In genomic region chr7:142284023-142284591, GRCm38 (mm10) we compare ENCODE assay signal across 8 mouse cellular contexts. TPM values are rescaled to one million over a fixed set of nuclear protein-coding genes. Genes with fewer than 3 reads are reported as not detected.
A peak's percentile ranks its signal among the peaks of the same experiment; 100 is the strongest.
DNase-seq lines count a peak whose midpoint lies in the region; ATAC-seq and TF ChIP-seq lines count a peak whose summit lies in the region.

No protein-coding gene starts in this region.

- TF ChIP-seq POLR2A in kidney, adult 2 months (IDR thresholded peaks at IDR 0.05; ENCODE audit: low read depth, low read length) = no peak

- H3K9ac ChIP-seq in embryonic facial prominence, embryonic 12.5 days = peak overlapping the region; percentile 61
- peak overlapping the region; percentile 34 for H3K9ac ChIP-seq in midbrain, postnatal 0 days (replicated peaks; ENCODE audit: low read length, poor library complexity, severe bottlenecking)

- peak overlapping the region; percentile 90 for H3K27ac ChIP-seq in embryonic facial prominence, embryonic 12.5 days
- 0 out of 2 replicates have a peak overlapping the region, but pooled peaks have one; percentile 40 for H3K27ac ChIP-seq in kidney, adult 2 months (ENCODE audit: insufficient read depth, low read depth, low read length)
- no peak overlapping the region for H3K27ac ChIP-seq in midbrain, postnatal 0 days (ENCODE audit: low read depth, low read length)

- H3K4me2 ChIP-seq in embryonic facial prominence, embryonic 12.5 days (replicated peaks) = peak overlapping the region; percentile 59
- H3K4me2 ChIP-seq in midbrain, postnatal 0 days (ENCODE audit: low read depth, low read length, poor library complexity, severe bottlenecking) = peak overlapping the region; percentile 70

- H3K36me3 ChIP-seq in embryonic facial prominence, embryonic 12.5 days = no peaks in the 10 kb centered on the region
- no peaks in the 10 kb centered on the region for H3K36me3 ChIP-seq in kidney, adult 2 months (ENCODE audit: control insufficient read depth, insufficient read depth, low read length)
- H3K36me3 ChIP-seq in midbrain, postnatal 0 days (ENCODE audit: insufficient read depth, low read length) = no peaks in the 10 kb centered on the region

- peak; percentile 22; the same call in 1 of the 2 replicates for TF ChIP-seq CTCF in kidney, adult 2 months (conservative IDR thresholded peaks at IDR 0.05; ENCODE audit: insufficient read depth, insufficient read length, low read depth, low read length)
- peak; percentile 37 for TF ChIP-seq CTCF in midbrain, postnatal 0 days (IDR thresholded peaks at IDR 0.05)

- under 1% methylated on average over 38 of the region's 38 CpGs for WGBS in embryonic facial prominence, embryonic 12.5 days
- WGBS in kidney, adult 2 months = under 1% methylated on average over 38 of the region's 38 CpGs
- WGBS in midbrain, postnatal 0 days = under 1% methylated on average over 38 of the region's 38 CpGs

- 0 out of 2 replicates have a peak, but pooled peaks cover 12% of the 10 kb centered on the region for H3K27me3 ChIP-seq in embryonic facial prominence, embryonic 12.5 days
- no peaks in the 10 kb centered on the region for H3K27me3 ChIP-seq in kidney, adult 2 months (replicated peaks; ENCODE audit: control insufficient read depth, insufficient read depth, low read length)
- H3K27me3 ChIP-seq in midbrain, postnatal 0 days (ENCODE audit: insufficient read depth, low read length) = no peaks in the 10 kb centered on the region

- H3K9me3 ChIP-seq in embryonic facial prominence, embryonic 12.5 days = no peaks in the 10 kb centered on the region
- H3K9me3 ChIP-seq in midbrain, postnatal 0 days (ENCODE audit: low read length) = no peaks in the 10 kb centered on the region

- H3K4me3 ChIP-seq in embryonic facial prominence, embryonic 12.5 days = peak overlapping the region; percentile 52
- H3K4me3 ChIP-seq in kidney, adult 2 months (ENCODE audit: insufficient read depth, low read depth, low read length) = peak overlapping the region; percentile 56
- peak overlapping the region; percentile 56 for H3K4me3 ChIP-seq in midbrain, postnatal 0 days (ENCODE audit: low read depth, low read length)

- ATAC-seq in embryonic facial prominence, embryonic 12.5 days (ENCODE audit: insufficient number of reproducible peaks, insufficient read depth, low FRiP score, low TSS enrichment) = peak; percentile 80; the same call in 1 of the 2 replicates
- ATAC-seq in midbrain, postnatal 0 days (ENCODE audit: low FRiP score) = peak; percentile 62; the same call in 1 of the 2 replicates

- peaks cover 6% of the 10 kb centered on the region; the same call in 1 of the 2 replicates for H3K4me1 ChIP-seq in embryonic facial prominence, embryonic 12.5 days
- no peaks in the 10 kb centered on the region for H3K4me1 ChIP-seq in kidney, adult 2 months (ENCODE audit: control insufficient read depth, insufficient read depth, low read length)
- H3K4me1 ChIP-seq in midbrain, postnatal 0 days (ENCODE audit: insufficient read depth, low read length) = no peaks in the 10 kb centered on the region

- peak; percentile 68 to 69 for DNase-seq in B cell, adult 2 months
- DNase-seq in adrenal gland, postnatal 25 days = peak; percentile 48
- peak; percentile 55 for DNase-seq in heart, adult 8-10 months (ENCODE audit: low spot score)
- DNase-seq in kidney, adult 2 months = peak; percentile 57
- peak; percentile 46 for DNase-seq in liver
- peak; percentile 63 for DNase-seq in midbrain, postnatal 0 days (ENCODE audit: low spot score)
- peak; percentile 43 to 49 for DNase-seq in spleen, postnatal 36 days (ENCODE audit: low spot score in 2 of 2)

RNA-seq across cellular contexts. Expression of gene Gm4559, which starts 9.9 kb away (rescaled TPM):
- not detected in 2 replicates for total RNA-seq in adrenal gland, postnatal 25 days (2021)
- polyA plus RNA-seq in embryonic facial prominence, embryonic 12.5 days (2016; fragmentation: Nextera tagmentation; extraction: Ambion mirVana) = not detected in 2 replicates
- not detected for total RNA-seq in heart, adult 8-10 months (2022)
- not detected in 2 replicates for polyA plus RNA-seq in kidney, adult 2 months (2012; rRNA removed)
- not detected in 2 replicates for total RNA-seq in midbrain, postnatal 0 days (2014; rRNA removed)
- not detected in 2 replicates for polyA plus RNA-seq in midbrain, postnatal 0 days (2015; fragmentation: Nextera tagmentation; extraction: Ambion mirVana)

RNA-seq across cellular contexts. Expression of gene Krtap5-1, which starts 12.8 kb away (rescaled TPM):
- total RNA-seq in adrenal gland, postnatal 25 days (2021) = not detected in 2 replicates
- polyA plus RNA-seq in embryonic facial prominence, embryonic 12.5 days (2016; fragmentation: Nextera tagmentation; extraction: Ambion mirVana) = not detected in 2 replicates
- total RNA-seq in heart, adult 8-10 months (2022) = not detected
- polyA plus RNA-seq in kidney, adult 2 months (2012; rRNA removed) = not detected in 2 replicates
- not detected in 2 replicates for total RNA-seq in midbrain, postnatal 0 days (2014; rRNA removed)
- not detected in 2 replicates for polyA plus RNA-seq in midbrain, postnatal 0 days (2015; fragmentation: Nextera tagmentation; extraction: Ambion mirVana)

RNA-seq across cellular contexts. Expression of gene Krtap5-4, which starts 19.2 kb away (rescaled TPM):
- not detected in 2 replicates for total RNA-seq in adrenal gland, postnatal 25 days (2021)
- not detected in 2 replicates for polyA plus RNA-seq in embryonic facial prominence, embryonic 12.5 days (2016; fragmentation: Nextera tagmentation; extraction: Ambion mirVana)
- total RNA-seq in heart, adult 8-10 months (2022) = not detected
- not detected in 2 replicates for polyA plus RNA-seq in kidney, adult 2 months (2012; rRNA removed)
- not detected in 2 replicates for total RNA-seq in midbrain, postnatal 0 days (2014; rRNA removed)
- polyA plus RNA-seq in midbrain, postnatal 0 days (2015; fragmentation: Nextera tagmentation; extraction: Ambion mirVana) = not detected in 2 replicates

RNA-seq across cellular contexts. Expression of gene Gm2431, which starts 26.0 kb away (rescaled TPM):
- total RNA-seq in adrenal gland, postnatal 25 days (2021) = not detected in 2 replicates
- not detected in 2 replicates for polyA plus RNA-seq in embryonic facial prominence, embryonic 12.5 days (2016; fragmentation: Nextera tagmentation; extraction: Ambion mirVana)
- total RNA-seq in heart, adult 8-10 months (2022) = not detected
- not detected in 2 replicates for polyA plus RNA-seq in kidney, adult 2 months (2012; rRNA removed)
- not detected in 2 replicates for total RNA-seq in midbrain, postnatal 0 days (2014; rRNA removed)
- polyA plus RNA-seq in midbrain, postnatal 0 days (2015; fragmentation: Nextera tagmentation; extraction: Ambion mirVana) = not detected in 2 replicates

RNA-seq across cellular contexts. Expression of gene Gm40460, which starts 43.2 kb away (rescaled TPM):
- not detected in 2 replicates for total RNA-seq in adrenal gland, postnatal 25 days (2021)
- not detected in 2 replicates for polyA plus RNA-seq in embryonic facial prominence, embryonic 12.5 days (2016; fragmentation: Nextera tagmentation; extraction: Ambion mirVana)
- total RNA-seq in heart, adult 8-10 months (2022) = not detected
- not detected in 2 replicates for polyA plus RNA-seq in kidney, adult 2 months (2012; rRNA removed)
- total RNA-seq in midbrain, postnatal 0 days (2014; rRNA removed) = not detected in 2 replicates
- not detected in 2 replicates for polyA plus RNA-seq in midbrain, postnatal 0 days (2015; fragmentation: Nextera tagmentation; extraction: Ambion mirVana)
